15 mouse cellular contexts compared by ENCODE assay signal in the genomic region with DNA sequence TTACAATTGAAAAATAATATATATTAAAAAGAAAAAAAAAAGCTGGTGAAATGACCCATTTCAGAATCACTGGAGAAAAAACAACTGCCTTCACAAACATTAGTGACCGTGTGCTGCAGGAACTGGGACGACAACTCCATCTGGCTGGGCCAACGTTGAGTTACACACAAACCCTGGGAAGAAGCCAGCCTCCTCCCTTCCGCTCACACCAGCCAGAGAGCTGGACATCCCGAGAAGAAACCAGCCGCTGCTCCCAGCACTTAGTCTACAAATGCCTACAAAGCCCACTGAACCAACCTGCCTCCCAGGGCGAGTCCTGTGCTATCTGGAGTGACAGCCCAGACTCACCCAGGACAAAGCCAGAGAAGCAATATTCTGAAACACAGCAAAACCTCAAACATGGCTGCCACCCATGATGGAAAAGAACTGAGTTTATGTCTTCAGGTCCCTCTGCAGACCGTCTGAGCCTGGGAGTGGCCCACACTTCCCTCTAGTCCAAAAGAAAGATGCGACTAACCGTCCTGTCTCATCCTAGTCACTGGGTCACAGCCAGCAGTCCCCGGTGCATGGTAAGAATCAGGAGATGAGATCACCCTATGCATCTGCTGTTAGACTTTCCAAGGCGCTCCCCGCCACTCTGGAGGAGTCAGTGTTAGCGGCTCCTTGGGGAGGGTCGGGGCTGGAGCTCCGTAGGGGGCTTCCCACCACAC. TPM values are rescaled to one million over a fixed set of nuclear protein-coding genes. Genes with fewer than 3 reads are reported as not detected.
A peak's percentile ranks its signal among the peaks of the same experiment; 100 is the strongest.
DNase-seq lines count a peak whose midpoint lies in the region; ATAC-seq lines count a peak whose summit lies in the region.
"Had no signal": no experiment of that assay in that cellular context is flagged by ENCODE, and none has a peak within 500 bp of the region (broad histone marks: within the 10 kb centered on the region; RNA-seq: fewer than 3 reads in every experiment).

No protein-coding gene starts in this region.

- no peaks in the 10 kb centered on the region for H3K9me3 ChIP-seq in limb, embryonic 15.5 days
- H3K9me3 ChIP-seq in limb, embryonic 10.5 days (replicated peaks), result no peaks in the 10 kb centered on the region
- H3K9me3 ChIP-seq in liver, embryonic 12.5 days (replicated peaks), result no peaks in the 10 kb centered on the region
- H3K9me3 ChIP-seq: heart, embryonic 13.5 days; lung, embryonic 15.5 days had no signal

- no peaks in the 10 kb centered on the region for H3K27me3 ChIP-seq in limb, embryonic 15.5 days
- H3K27me3 ChIP-seq in limb, embryonic 10.5 days (ENCODE audit: low read depth, poor library complexity, severe bottlenecking), result no peaks in the 10 kb centered on the region
- H3K27me3 ChIP-seq in liver, embryonic 12.5 days (replicated peaks), result no peaks in the 10 kb centered on the region
- H3K27me3 ChIP-seq: heart, embryonic 13.5 days; lung, embryonic 15.5 days; Patski had no signal

- no peak overlapping the region for H3K4me2 ChIP-seq in limb, embryonic 15.5 days
- no peak overlapping the region for H3K4me2 ChIP-seq in liver, embryonic 12.5 days
- H3K4me2 ChIP-seq: lung, embryonic 15.5 days had no signal

- H3K4me1 ChIP-seq in limb, embryonic 15.5 days, result no peaks in the 10 kb centered on the region
- H3K4me1 ChIP-seq in limb, embryonic 10.5 days, result peaks cover 6% of the 10 kb centered on the region; the same call in 1 of the 2 replicates
- peaks cover 10% of the 10 kb centered on the region; the same call in 1 of the 2 replicates for H3K4me1 ChIP-seq in liver, embryonic 12.5 days
- H3K4me1 ChIP-seq: lung, embryonic 15.5 days had no signal

- no peak; the same call in 1 of the 2 replicates for ATAC-seq in limb, embryonic 15.5 days (ENCODE audit: insufficient number of reproducible peaks, low FRiP score, low TSS enrichment, low read depth)
- ATAC-seq in liver, embryonic 12.5 days, result no peak
- ATAC-seq: Patski had no signal

- 0 out of 2 replicates have a peak overlapping the region, but pooled peaks have one; percentile 0 for H3K9ac ChIP-seq in limb, embryonic 15.5 days
- no peak overlapping the region for H3K9ac ChIP-seq in liver, embryonic 12.5 days
- H3K9ac ChIP-seq: lung, embryonic 15.5 days had no signal

- no peak overlapping the region for H3K27ac ChIP-seq in limb, embryonic 15.5 days
- no peak overlapping the region for H3K27ac ChIP-seq in limb, embryonic 10.5 days
- H3K27ac ChIP-seq in liver, embryonic 12.5 days, result no peak overlapping the region
- H3K27ac ChIP-seq: lung, embryonic 15.5 days had no signal

- H3K4me3 ChIP-seq in limb, embryonic 15.5 days, result no peak overlapping the region
- no peak overlapping the region for H3K4me3 ChIP-seq in limb, embryonic 10.5 days
- H3K4me3 ChIP-seq in liver, embryonic 12.5 days, result no peak overlapping the region
- H3K4me3 ChIP-seq: heart, embryonic 13.5 days; lung, embryonic 15.5 days had no signal

- peaks cover 39% of the 10 kb centered on the region for H3K36me3 ChIP-seq in limb, embryonic 15.5 days
- peaks cover 64% of the 10 kb centered on the region for H3K36me3 ChIP-seq in limb, embryonic 10.5 days
- peaks cover 70% of the 10 kb centered on the region for H3K36me3 ChIP-seq in liver, embryonic 12.5 days

- 80% methylated on average over 16 of the region's 16 CpGs for WGBS in limb, embryonic 15.5 days
- 91% methylated on average over 16 of the region's 16 CpGs for WGBS in limb, embryonic 10.5 days
- 82% methylated on average over 16 of the region's 16 CpGs for WGBS in liver, embryonic 12.5 days (ENCODE audit: insufficient replicate concordance)

- DNase-seq in cerebellum, adult 18-20 months, result peak; percentile 63 to 64
- no peak for DNase-seq in cerebellum, adult 11 months
- no peak for DNase-seq in limb, embryonic 10.5 days (ENCODE audit: low spot score)
- DNase-seq in gastrocnemius, postnatal 25 days, result peak; percentile 67
- peak; percentile 72 for DNase-seq in lung, postnatal 14 days
- DNase-seq in T-cell, adult 2 months (ENCODE audit: low spot score), result no peak
- DNase-seq: kidney, adult 11 months had no signal

RNA-seq across cellular contexts. Expression of a gene that starts 16.8 kb away (rescaled TPM):
- polyA plus RNA-seq in limb, embryonic 15.5 days (2015; fragmentation: Nextera tagmentation; extraction: Ambion mirVana), result 17.3 TPM in 2 replicates
- 15.3 and 17.9 TPM in 2 replicates for polyA plus RNA-seq in limb, embryonic 10.5 days (2016; fragmentation: Nextera tagmentation; extraction: Ambion mirVana)
- 100 to 1,000 TPM in 1 of 2 experiments, 10 to 100 TPM in 1; 89.8 to 109 TPM for total RNA-seq in gastrocnemius, postnatal 25 days (2021)
- polyA plus RNA-seq in liver, embryonic 12.5 days (2016; fragmentation: Nextera tagmentation; extraction: Ambion mirVana), result 19.6 and 19.8 TPM in 2 replicates

RNA-seq across cellular contexts. Expression of a gene that starts 17.7 kb away (rescaled TPM):
- polyA plus RNA-seq in limb, embryonic 15.5 days (2015; fragmentation: Nextera tagmentation; extraction: Ambion mirVana), result not detected in 2 replicates
- polyA plus RNA-seq in limb, embryonic 10.5 days (2016; fragmentation: Nextera tagmentation; extraction: Ambion mirVana), result not detected in 2 replicates
- total RNA-seq in gastrocnemius, postnatal 25 days (2021), result not detected
- polyA plus RNA-seq in liver, embryonic 12.5 days (2016; fragmentation: Nextera tagmentation; extraction: Ambion mirVana), result not detected in 2 replicates
- total RNA-seq: left cerebral cortex, postnatal 10 days; midbrain, postnatal 0 days had no signal
- polyA plus RNA-seq: C2C12; heart, embryonic 13.5 days; lung, embryonic 15.5 days; midbrain, postnatal 0 days; Patski had no signal

RNA-seq across cellular contexts. Expression of a gene that starts 28.4 kb away (rescaled TPM):
- polyA plus RNA-seq in limb, embryonic 15.5 days (2015; fragmentation: Nextera tagmentation; extraction: Ambion mirVana), result 182 and 193 TPM in 2 replicates
- polyA plus RNA-seq in limb, embryonic 10.5 days (2016; fragmentation: Nextera tagmentation; extraction: Ambion mirVana), result 179 and 189 TPM in 2 replicates
- 100 to 1,000 TPM; 124 to 134 TPM for total RNA-seq in gastrocnemius, postnatal 25 days (2021)
- polyA plus RNA-seq in liver, embryonic 12.5 days (2016; fragmentation: Nextera tagmentation; extraction: Ambion mirVana), result 135 and 137 TPM in 2 replicates

Comparison
In these comparisons a context has a peak if more than half of its experiments do, and no peak if none do; other contexts are left out.
1. DNase-seq: peak in cerebellum, adult 18-20 months (2 of 2), gastrocnemius, postnatal 25 days (single experiment) and lung, postnatal 14 days (single experiment); none in cerebellum, adult 11 months (single experiment), limb, embryonic 10.5 days (single experiment) and T-cell, adult 2 months (single experiment).